Mouse (Mus musculus) forebrain, embryonic 15.5 days (tissue): ENCODE measurements around the gene Wwc2. TPM values are rescaled to one million over a fixed set of nuclear protein-coding genes. Genes with fewer than 3 reads are reported as not detected.

Experiments used
- ATAC-seq: fragments of 200-750 bp; cut with Nextera tagmentation; replicated peaks from 2 replicates; pipeline ENCODE4 v1.8.0; 2017; ENCODE audit warnings: mild to moderate bottlenecking, moderate TSS enrichment, moderate library complexity
- H3K27ac ChIP-seq: fragments of 300-500 bp; sonication (generic); replicated peaks from 2 replicates; pipeline ENCODE4 v1.5.1; 2015; ENCODE audit warnings: mild to moderate bottlenecking, inconsistent platforms
- H3K27me3 ChIP-seq: fragments of 300-500 bp; sonication (generic); 2 replicates; pipeline ENCODE4 v1.6.1; 2015; ENCODE audit warnings: inconsistent platforms
- H3K36me3 ChIP-seq: fragments of 300-500 bp; sonication (generic); 2 replicates; pipeline ENCODE4 v1.6.1; 2015; ENCODE audit warnings: mild to moderate bottlenecking, inconsistent platforms
- H3K4me1 ChIP-seq: fragments of 300-500 bp; sonication (generic); 2 replicates; pipeline ENCODE4 v1.6.1; 2015; ENCODE audit warnings: inconsistent platforms
- H3K4me2 ChIP-seq: fragments of 300-500 bp; sonication (generic); replicated peaks from 2 replicates; pipeline ENCODE4 v1.6.1; 2015; ENCODE audit warnings: mild to moderate bottlenecking, inconsistent platforms
- H3K4me3 ChIP-seq: fragments of 300-500 bp; sonication (generic); 2 replicates; pipeline ENCODE4 v1.5.1; 2015; ENCODE audit warnings: mild to moderate bottlenecking, inconsistent platforms
- H3K9ac ChIP-seq: fragments of 300-500 bp; sonication (generic); replicated peaks from 2 replicates; pipeline ENCODE4 v1.6.1; 2015; ENCODE audit warnings: mild to moderate bottlenecking, inconsistent platforms
- H3K9me3 ChIP-seq: fragments of 300-500 bp; sonication (generic); 2 replicates; pipeline ENCODE4 v1.6.1; 2016; ENCODE audit warnings: inconsistent platforms
- WGBS: fragments of 180-500 bp; shearing (Covaris S2); methylation state at CpG from one replicate; pipeline ENCODE4 v1.1.7; 2015; ENCODE audit warnings: mixed read lengths; 5-methylcytosine and 5-hydroxymethylcytosine counted together
- polyA plus RNA-seq: library from polyadenylated mRNA; unstranded; fragments of >200 nt; fragmentation: Nextera tagmentation; extraction: Ambion mirVana; gene quantifications from 2 replicates; pipeline ENCODE4 v1.2.1, GENCODE M21; 2015

Wwc2 gene
- polyA plus RNA-seq, 1 experiment from 2014 or later: 4.1 TPM

GRCm38 (mm10) chr8:47889936-47890813 is 100.5 kb downstream of the Wwc2 start:
- Histone ChIP-seq H3K9ac (no peak overlapping the region), H3K27ac (no peak overlapping the region), H3K9me3 (no peaks in the 10 kb centered on the region), H3K27me3 (no peaks in the 10 kb centered on the region), H3K36me3 (no peaks in the 10 kb centered on the region), H3K4me3 (no peak overlapping the region), H3K4me2 (no peak overlapping the region), H3K4me1 (peaks cover 6% of the 10 kb centered on the region; the same call in 1 of the 2 replicates)
- WGBS: 69% methylated on average over 23 of the region's 23 CpGs
- peak; percentile 62; the same call in 1 of the 2 replicates for ATAC-seq

GRCm38 (mm10) chr8:47888841-47889570 is 101.7 kb downstream of the Wwc2 start:
- no peaks in the 10 kb centered on the region for H3K9me3 ChIP-seq
- H3K27ac ChIP-seq: no peak overlapping the region
- peaks cover 6% of the 10 kb centered on the region; the same call in 1 of the 2 replicates for H3K4me1 ChIP-seq
- no peaks in the 10 kb centered on the region for H3K27me3 ChIP-seq
- H3K4me3 ChIP-seq: no peak overlapping the region
- no peak overlapping the region for H3K9ac ChIP-seq
- no peaks in the 10 kb centered on the region for H3K36me3 ChIP-seq
- H3K4me2 ChIP-seq: no peak overlapping the region
- WGBS: 76% methylated on average over 11 of the region's 11 CpGs
- no peak for ATAC-seq

GRCm38 (mm10) chr8:47884306-47884705 is 106.4 kb downstream of the Wwc2 start:
- no peaks in the 10 kb centered on the region for H3K27me3 ChIP-seq
- no peak overlapping the region for H3K27ac ChIP-seq
- no peak for ATAC-seq
- no peaks in the 10 kb centered on the region for H3K9me3 ChIP-seq
- 89% methylated on average over 5 of the region's 5 CpGs for WGBS
- H3K9ac ChIP-seq: no peak overlapping the region
- H3K4me3 ChIP-seq: no peak overlapping the region
- no peaks in the 10 kb centered on the region for H3K36me3 ChIP-seq
- no peaks in the 10 kb centered on the region for H3K4me1 ChIP-seq
- no peak overlapping the region for H3K4me2 ChIP-seq

- no peak for ATAC-seq
Measured at GRCm38 (mm10) chr8:47883739-47884138, 107.0 kb downstream of the Wwc2 start.

GRCm38 (mm10) chr8:47878516-47878915 is 112.2 kb downstream of the Wwc2 start:
- H3K4me1 ChIP-seq: no peaks in the 10 kb centered on the region
- H3K9ac ChIP-seq: no peak overlapping the region
- no peak overlapping the region for H3K4me2 ChIP-seq
- WGBS: 65% methylated on average over 3 of the region's 3 CpGs
- ATAC-seq: no peak
- no peaks in the 10 kb centered on the region for H3K27me3 ChIP-seq
- H3K4me3 ChIP-seq: no peak overlapping the region
- H3K27ac ChIP-seq: no peak overlapping the region
- H3K36me3 ChIP-seq: no peaks in the 10 kb centered on the region
- no peaks in the 10 kb centered on the region for H3K9me3 ChIP-seq

More at GRCm38 (mm10) chr8:47883739-47884138, 107.0 kb downstream of the Wwc2 start:
- WGBS: 88% methylated on average over 8 of the region's 8 CpGs
- no peaks in the 10 kb centered on the region for H3K36me3 ChIP-seq
- H3K4me3 ChIP-seq: no peak overlapping the region
- H3K4me2 ChIP-seq: no peak overlapping the region
- H3K4me1 ChIP-seq: no peaks in the 10 kb centered on the region
- H3K9me3 ChIP-seq: no peaks in the 10 kb centered on the region
- H3K27me3 ChIP-seq: no peaks in the 10 kb centered on the region
- no peak overlapping the region for H3K27ac ChIP-seq
- no peak overlapping the region for H3K9ac ChIP-seq

GRCm38 (mm10) chr8:47875865-47876264 is 114.9 kb downstream of the Wwc2 start:
- H3K4me2 ChIP-seq: no peak overlapping the region
- H3K4me3 ChIP-seq: no peak overlapping the region
- 95% methylated on average over 12 of the region's 12 CpGs for WGBS
- H3K36me3 ChIP-seq: no peaks in the 10 kb centered on the region
- no peak overlapping the region for H3K27ac ChIP-seq
- H3K4me1 ChIP-seq: no peaks in the 10 kb centered on the region
- H3K9ac ChIP-seq: no peak overlapping the region
- no peak for ATAC-seq
- H3K27me3 ChIP-seq: no peaks in the 10 kb centered on the region
- no peaks in the 10 kb centered on the region for H3K9me3 ChIP-seq

- Histone ChIP-seq H3K9me3 (no peaks in the 10 kb centered on the region), H3K4me1 (no peaks in the 10 kb centered on the region), H3K36me3 (no peaks in the 10 kb centered on the region), H3K4me2 (no peak overlapping the region), H3K27me3 (no peaks in the 10 kb centered on the region), H3K9ac (no peak overlapping the region), H3K4me3 (no peak overlapping the region), H3K27ac (no peak overlapping the region)
- WGBS: 80% methylated on average over 13 of the region's 13 CpGs
- ATAC-seq: no peak
Measured at GRCm38 (mm10) chr8:47874497-47875178, 116.1 kb downstream of the Wwc2 start.

GRCm38 (mm10) chr8:47872361-47873107 is 118.2 kb downstream of the Wwc2 start:
- Histone ChIP-seq H3K36me3 (no peaks in the 10 kb centered on the region), H3K27me3 (no peaks in the 10 kb centered on the region)

GRCm38 (mm10) chr8:47867067-47867466 is 123.7 kb downstream of the Wwc2 start:
- Histone ChIP-seq H3K36me3 (no peaks in the 10 kb centered on the region), H3K4me2 (no peak overlapping the region), H3K9ac (no peak overlapping the region), H3K27me3 (no peaks in the 10 kb centered on the region), H3K9me3 (no peaks in the 10 kb centered on the region), H3K4me3 (no peak overlapping the region), H3K4me1 (no peaks in the 10 kb centered on the region), H3K27ac (no peak overlapping the region)
- WGBS: 26% methylated on average over 8 of the region's 8 CpGs
- peak; percentile 90 for ATAC-seq

More at GRCm38 (mm10) chr8:47872361-47873107, 118.2 kb downstream of the Wwc2 start:
- WGBS: 51% methylated on average over 13 of the region's 13 CpGs
- ATAC-seq: peak; percentile 80
- Histone ChIP-seq H3K9me3 (no peaks in the 10 kb centered on the region), H3K9ac (no peak overlapping the region), H3K4me2 (no peak overlapping the region), H3K27ac (no peak overlapping the region), H3K4me3 (no peak overlapping the region), H3K4me1 (no peaks in the 10 kb centered on the region)

GRCm38 (mm10) chr8:47866568-47866967 is 124.2 kb downstream of the Wwc2 start:
- Histone ChIP-seq H3K4me1 (no peaks in the 10 kb centered on the region), H3K27me3 (no peaks in the 10 kb centered on the region), H3K27ac (no peak overlapping the region), H3K4me2 (no peak overlapping the region), H3K36me3 (no peaks in the 10 kb centered on the region), H3K4me3 (no peak overlapping the region), H3K9ac (no peak overlapping the region), H3K9me3 (no peaks in the 10 kb centered on the region)
- peak; percentile 30; the same call in 1 of the 2 replicates for ATAC-seq
- 83% methylated on average over 8 of the region's 8 CpGs for WGBS

- Histone ChIP-seq H3K36me3 (no peaks in the 10 kb centered on the region), H3K27ac (no peak overlapping the region), H3K27me3 (no peaks in the 10 kb centered on the region), H3K9me3 (no peaks in the 10 kb centered on the region), H3K4me2 (no peak overlapping the region), H3K9ac (no peak overlapping the region), H3K4me1 (no peaks in the 10 kb centered on the region), H3K4me3 (no peak overlapping the region)
- 87% methylated on average over 12 of the region's 12 CpGs for WGBS
- ATAC-seq: no peak
Measured at GRCm38 (mm10) chr8:47859259-47859658, 131.5 kb downstream of the Wwc2 start.
